Mouse (Mus musculus) neural tube, embryonic 10.5 days (tissue): Measurements from ENCODE around the gene AW551984.

Experiments used
- DNase-seq: peaks from one replicate; pipeline ENCODE4 v3.0.0-alpha.2; 2017; ENCODE audit warnings: low spot score; ENCODE audit errors: extremely low spot score

The AW551984 gene

GRCm38 (mm10) chr9:39603999-39604453 lies at the start of gene AW551984:
Gene AW551984 (minus strand): TSS chr9:39604403.
- peak; percentile 45 for DNase-seq

- DNase-seq: no peak
Observed at GRCm38 (mm10) chr9:39647382-39647781, 43.2 kb upstream of the AW551984 start.

- no peak for DNase-seq
Observed at GRCm38 (mm10) chr9:39644785-39645184, 40.6 kb upstream of the AW551984 start, which contains the start of gene Olfr961. Gene Olfr961 (plus strand): TSS chr9:39645085.

GRCm38 (mm10) chr9:39633913-39634594 lies 29.9 kb upstream of the AW551984 start:
- DNase-seq: no peak

GRCm38 (mm10) chr9:39629069-39629468 lies 24.9 kb upstream of the AW551984 start:
- DNase-seq: no peak

- no peak for DNase-seq
Observed at GRCm38 (mm10) chr9:39624711-39625110, 20.5 kb upstream of the AW551984 start.

- no peak for DNase-seq
Observed at GRCm38 (mm10) chr9:39623783-39624182, 19.6 kb upstream of the AW551984 start.

GRCm38 (mm10) chr9:39621073-39621472 lies 16.9 kb upstream of the AW551984 start, which contains the start of gene Olfr960:
Gene Olfr960 (plus strand): TSS chr9:39621373.
- DNase-seq: no peak

GRCm38 (mm10) chr9:39611953-39612352 lies 7.8 kb upstream of the AW551984 start:
- DNase-seq: no peak

GRCm38 (mm10) chr9:39610355-39610754 lies 6.2 kb upstream of the AW551984 start, which contains the start of gene Olfr148:
Gene Olfr148 (plus strand): TSS chr9:39610655.
- no peak for DNase-seq

GRCm38 (mm10) chr9:39608497-39608896 lies 4.3 kb upstream of the AW551984 start:
- DNase-seq: no peak

GRCm38 (mm10) chr9:39603333-39603845 lies 814 bp downstream of the AW551984 start:
- DNase-seq: peak; percentile 38

- peak; percentile 59 for DNase-seq
Observed at GRCm38 (mm10) chr9:39602536-39603332, 1.5 kb downstream of the AW551984 start.

- DNase-seq: no peak
Observed at GRCm38 (mm10) chr9:39577050-39577449, 27.2 kb downstream of the AW551984 start.

- DNase-seq: no peak
Observed at GRCm38 (mm10) chr9:39575469-39575868, 28.7 kb downstream of the AW551984 start, which contains the start of gene Olfr959. Gene Olfr959 (minus strand): TSS chr9:39575569.

GRCm38 (mm10) chr9:39558349-39558647 lies 45.9 kb downstream of the AW551984 start:
- no peak for DNase-seq

GRCm38 (mm10) chr9:39557529-39558348 lies 46.5 kb downstream of the AW551984 start:
- no peak for DNase-seq

GRCm38 (mm10) chr9:39553946-39554345 lies 50.3 kb downstream of the AW551984 start, which contains the start of gene Olfr958:
Gene Olfr958 (minus strand): TSS chr9:39554054.
- DNase-seq: no peak

- DNase-seq: no peak
Observed at GRCm38 (mm10) chr9:39550806-39551205, 53.4 kb downstream of the AW551984 start.
